Mouse (Mus musculus) CH12.LX (cell line): ENCODE measurements around the gene Nudt16l1. TPM values are rescaled to one million over a fixed set of nuclear protein-coding genes. Genes with fewer than 3 reads are reported as not detected.
A peak's percentile ranks its signal among the peaks of the same experiment; 100 is the strongest.

Experiments used
- DNase-seq: peaks from one replicate; pipeline ENCODE4 v3.0.0-alpha.2; 2013; ENCODE audit errors: extremely low read depth
- H3K27ac ChIP-seq: 2 replicates; pipeline ENCODE4 v1.5.1; 2012; ENCODE audit warnings: low read depth, mild to moderate bottlenecking, control low read depth, moderate library complexity; ENCODE audit not compliant: insufficient read depth
- H3K27me3 ChIP-seq: replicated peaks from 2 replicates; pipeline ENCODE3; 2012; ENCODE audit warnings: inconsistent platforms
- H3K36me3 ChIP-seq, 2 experiments: replicated peaks in 1 of 2; 2 replicates each; pipeline versions ENCODE3 to v1.6.1; 2012; ENCODE audit warnings: inconsistent platforms in 1 of 2, low read length in 1 of 2, mild to moderate bottlenecking in 1 of 2, mixed read lengths in 1 of 2, moderate library complexity in 1 of 2; ENCODE audit not compliant: control insufficient read depth in 1 of 2, insufficient read depth in 1 of 2
- H3K4me1 ChIP-seq, 2 experiments: 2 replicates each; pipeline ENCODE4 v1.6.1; 2012; ENCODE audit warnings: inconsistent platforms in 1 of 2, moderate library complexity in 1 of 2; ENCODE audit not compliant: insufficient read depth in 2 of 2, control insufficient read depth in 1 of 2
- H3K4me2 ChIP-seq: 2 replicates; pipeline ENCODE4 v1.6.1; 2012; ENCODE audit warnings: low read depth, mild to moderate bottlenecking, control low read depth; ENCODE audit not compliant: poor library complexity, insufficient read depth, severe bottlenecking
- H3K4me3 ChIP-seq, 3 experiments: fragments of 150-350 bp in 1 of 3; sonication (generic) in 1 of 3; replicated peaks in 1 of 3; 2 replicates each; pipeline versions ENCODE3 to v1.5.1; 2011 to 2012; ENCODE audit warnings: low read depth in 2 of 3, low read length in 2 of 3, mild to moderate bottlenecking in 2 of 3, moderate library complexity in 2 of 3, control low read depth in 1 of 3, improper control_type of control experiment in 1 of 3, inconsistent platforms in 1 of 3, mixed read lengths in 1 of 3; ENCODE audit not compliant: poor library complexity in 1 of 3
- H3K79me2 ChIP-seq: replicated peaks from 2 replicates; pipeline ENCODE4 v1.6.1; 2012; ENCODE audit warnings: mild to moderate bottlenecking, moderate library complexity; ENCODE audit not compliant: control insufficient read depth, poor library complexity, insufficient read depth, severe bottlenecking; ENCODE audit errors: extremely low read depth
- H3K9ac ChIP-seq: 2 replicates; pipeline ENCODE4 v1.6.1; 2012; ENCODE audit warnings: low read depth, mild to moderate bottlenecking, control low read depth, moderate library complexity; ENCODE audit not compliant: insufficient read depth
- H3K9me3 ChIP-seq: replicated peaks from 2 replicates; pipeline ENCODE3; 2012; ENCODE audit warnings: low read length, inconsistent platforms, mixed read lengths
- BHLHE40 ChIP-seq: IDR thresholded peaks from 2 replicates; pipeline ENCODE4 v1.6.1; 2011; ENCODE audit warnings: mild to moderate bottlenecking, low read depth, low read length, improper control_type of control experiment
- CHD2 ChIP-seq: IDR thresholded peaks from 2 replicates; pipeline ENCODE4 v1.6.1; 2011; ENCODE audit warnings: low read length, improper control_type of control experiment
- E2F4 ChIP-seq: IDR thresholded peaks from 2 replicates; pipeline ENCODE4 v1.6.1; 2011; ENCODE audit warnings: low read depth, low read length, improper control_type of control experiment; ENCODE audit not compliant: insufficient replicate concordance
- ELF1 ChIP-seq: IDR thresholded peaks from 2 replicates; pipeline ENCODE4 v1.6.1; 2014; ENCODE audit warnings: low read depth, mild to moderate bottlenecking, inconsistent platforms, low read length, improper control_type of control experiment
- EP300 ChIP-seq: IDR thresholded peaks from 2 replicates; pipeline ENCODE4 v1.6.1; 2011; ENCODE audit warnings: low read length, improper control_type of control experiment
- ETS1 ChIP-seq: conservative IDR thresholded peaks from 2 replicates; pipeline ENCODE4 v1.6.1; 2012; ENCODE audit warnings: low read depth, mild to moderate bottlenecking, inconsistent platforms, low read length, improper control_type of control experiment, moderate library complexity
- GABPA ChIP-seq: IDR thresholded peaks from 2 replicates; pipeline ENCODE4 v1.6.1; 2012; ENCODE audit warnings: low read depth, low read length, improper control_type of control experiment, inconsistent platforms; ENCODE audit not compliant: insufficient replicate concordance
- HCFC1 ChIP-seq: IDR thresholded peaks from 2 replicates; pipeline ENCODE4 v1.6.1; 2012; ENCODE audit warnings: low read depth, mild to moderate bottlenecking, inconsistent platforms, low read length, improper control_type of control experiment
- JUN ChIP-seq: IDR thresholded peaks from 2 replicates; pipeline ENCODE4 v1.6.1; 2011; ENCODE audit warnings: low read depth, mild to moderate bottlenecking, low read length, improper control_type of control experiment, moderate library complexity; ENCODE audit not compliant: insufficient read depth
- MAFK ChIP-seq: IDR thresholded peaks from 2 replicates; pipeline ENCODE4 v1.6.1; 2011; ENCODE audit warnings: low read length, improper control_type of control experiment; ENCODE audit not compliant: insufficient replicate concordance
- MAX ChIP-seq: IDR thresholded peaks from 2 replicates; pipeline ENCODE4 v1.6.1; 2011; ENCODE audit warnings: low read length, improper control_type of control experiment
- MAZ ChIP-seq: IDR thresholded peaks from 2 replicates; pipeline ENCODE4 v1.6.1; 2012; ENCODE audit warnings: low read depth, mild to moderate bottlenecking, inconsistent platforms, low read length, improper control_type of control experiment, moderate library complexity
- MEF2A ChIP-seq: IDR thresholded peaks from 2 replicates; pipeline ENCODE4 v1.6.1; 2014; ENCODE audit warnings: low read depth, mild to moderate bottlenecking, inconsistent platforms, low read length, improper control_type of control experiment, borderline replicate concordance
- MXI1 ChIP-seq: IDR thresholded peaks from 2 replicates; pipeline ENCODE4 v1.6.1; 2011; ENCODE audit warnings: mild to moderate bottlenecking, low read depth, low read length, improper control_type of control experiment
- MYC ChIP-seq: IDR thresholded peaks from 2 replicates; pipeline ENCODE4 v1.6.1; 2011; ENCODE audit warnings: low read depth, mild to moderate bottlenecking, improper control_type of control experiment, low read length
- NELFE ChIP-seq: IDR thresholded peaks from 2 replicates; pipeline ENCODE4 v1.6.1; 2011; ENCODE audit warnings: low read depth, low read length, improper control_type of control experiment
- POLR2A ChIP-seq: IDR thresholded peaks from 2 replicates; pipeline ENCODE4 v1.6.1; 2011; ENCODE audit warnings: low read depth, mild to moderate bottlenecking, improper control_type of control experiment, low read length
- POLR2AphosphoS2 ChIP-seq: IDR thresholded peaks from 2 replicates; pipeline ENCODE4 v1.6.1; 2011; ENCODE audit warnings: low read depth, low read length, improper control_type of control experiment
- RAD21 ChIP-seq: IDR thresholded peaks from 2 replicates; pipeline ENCODE4 v1.6.1; 2011; ENCODE audit warnings: low read depth, mild to moderate bottlenecking, low read length, improper control_type of control experiment, moderate library complexity
- SMC3 ChIP-seq: IDR thresholded peaks from 2 replicates; pipeline ENCODE4 v1.6.1; 2011; ENCODE audit warnings: low read depth, low read length, improper control_type of control experiment
- TCF12 ChIP-seq: IDR thresholded peaks from 2 replicates; pipeline ENCODE4 v1.6.1; 2014; ENCODE audit warnings: low read depth, mild to moderate bottlenecking, inconsistent platforms, low read length, improper control_type of control experiment
- USF1 ChIP-seq: IDR thresholded peaks from 2 replicates; pipeline ENCODE4 v1.6.1; 2014; ENCODE audit warnings: low read depth, mild to moderate bottlenecking, inconsistent platforms, low read length, improper control_type of control experiment
- ZKSCAN1 ChIP-seq: IDR thresholded peaks from 2 replicates; pipeline ENCODE4 v1.6.1; 2012; ENCODE audit warnings: low read depth, inconsistent platforms, low read length, improper control_type of control experiment, borderline replicate concordance
- dilution Hi-C: fragments of 300-500 bp; cut with MboI; formaldehyde crosslinking; loops from 2 replicates; pipeline ENCODE4 v1.14.3; 2020; ENCODE audit warnings: low sequenced_read_pairs; ENCODE audit not compliant: extremely low pct_unique_long_range_greater_than_20kb, extremely low pct_ligation_motif_present
- in situ Hi-C: fragments of 300-500 bp; cut with MboI; formaldehyde crosslinking; loops from 3 replicates; pipeline ENCODE4 v1.14.3; 2019; ENCODE audit warnings: low sequenced_read_pairs, low pct_ligation_motif_present, low pct_unique_long_range_greater_than_20kb, mixed read lengths
- polyA plus RNA-seq: library from polyadenylated mRNA; unstranded; fragments of >175 nt; gene quantifications from 2 replicates; pipeline ENCODE4 v1.2.1, GENCODE M21; 2012; ENCODE audit warnings: low read depth; ENCODE audit not compliant: insufficient read length
- total RNA-seq, 2 experiments: library from RNA; depleted of rRNA; stranded (reverse); fragments of 300-350 nt in 1 of 2; fragments of >200 nt in 1 of 2; gene quantifications; 2 replicates each; pipeline ENCODE4 v1.2.3; 2012 to 2014

Gene Nudt16l1
- total RNA-seq (2012; rRNA removed) (65.7 and 66.1 TPM in 2 replicates), total RNA-seq (2014; rRNA removed) (32.8 and 36.3 TPM in 2 replicates), polyA plus RNA-seq (94.9 and 101 TPM in 2 replicates)

DNA sequence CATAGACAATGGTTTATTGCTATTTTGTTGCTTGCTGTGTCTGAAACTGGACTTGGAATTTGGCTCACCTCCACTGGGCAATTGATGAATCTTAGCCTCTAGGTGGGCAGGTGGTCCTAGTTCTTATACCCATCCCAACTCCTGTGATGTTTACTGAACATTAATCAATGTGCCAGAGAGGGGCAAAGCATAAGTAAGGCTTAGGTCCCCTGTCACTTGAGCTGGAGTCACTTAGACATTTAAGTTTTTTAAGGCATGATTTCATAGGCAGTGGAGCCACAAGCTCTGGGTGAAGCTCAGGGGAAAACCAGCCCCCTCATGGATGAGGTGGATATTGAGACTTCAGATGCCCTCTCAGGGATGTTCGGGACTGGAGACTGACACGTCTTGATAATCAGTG lies at the start of gene Nudt16l1:
Gene Nudt16l1 (plus strand): TSS at position 301 of the 400 bp plus-strand sequence.
- Histone ChIP-seq H3K36me3 (peaks cover 53 to 80% of the 10 kb centered on the region in 2 experiments), H3K4me1 (peaks cover 8 to 23% of the 10 kb centered on the region in 2 experiments), H3K79me2 (peaks cover 13% of the 10 kb centered on the region), H3K9ac (peak within 1 kb of the TSS; percentile 80), H3K4me3 (peak within 1 kb of the TSS; percentile 74 to 98 (median 87)), H3K27me3 (no peaks in the 10 kb centered on the region), H3K9me3 (no peaks in the 10 kb centered on the region), H3K27ac (peak within 1 kb of the TSS; percentile 43), H3K4me2 (peak within 1 kb of the TSS; percentile 60)
- TF ChIP-seq TCF12, result no peak
- no peak for TF ChIP-seq USF1
- no peak for TF ChIP-seq MAZ
- TF ChIP-seq MXI1, result no peak
- TF ChIP-seq ETS1, result no peak
- no peak for TF ChIP-seq RAD21
- TF ChIP-seq NELFE, result no peak
- no peak for TF ChIP-seq HCFC1
- no peak for TF ChIP-seq CHD2
- no peak for TF ChIP-seq ELF1
- no peak for TF ChIP-seq MAFK
- TF ChIP-seq MAX, result no peak
- no peak for TF ChIP-seq EP300
- no peak for TF ChIP-seq SMC3
- TF ChIP-seq POLR2AphosphoS2, result no peak
- no peak for TF ChIP-seq GABPA
- TF ChIP-seq POLR2A, result no peak
- TF ChIP-seq MEF2A, result no peak
- TF ChIP-seq E2F4, result no peak
- TF ChIP-seq JUN, result no peak
- in situ Hi-C loops (no loop called here), dilution Hi-C loops (no loop called here)
- DNase-seq, result no peak

DNA sequence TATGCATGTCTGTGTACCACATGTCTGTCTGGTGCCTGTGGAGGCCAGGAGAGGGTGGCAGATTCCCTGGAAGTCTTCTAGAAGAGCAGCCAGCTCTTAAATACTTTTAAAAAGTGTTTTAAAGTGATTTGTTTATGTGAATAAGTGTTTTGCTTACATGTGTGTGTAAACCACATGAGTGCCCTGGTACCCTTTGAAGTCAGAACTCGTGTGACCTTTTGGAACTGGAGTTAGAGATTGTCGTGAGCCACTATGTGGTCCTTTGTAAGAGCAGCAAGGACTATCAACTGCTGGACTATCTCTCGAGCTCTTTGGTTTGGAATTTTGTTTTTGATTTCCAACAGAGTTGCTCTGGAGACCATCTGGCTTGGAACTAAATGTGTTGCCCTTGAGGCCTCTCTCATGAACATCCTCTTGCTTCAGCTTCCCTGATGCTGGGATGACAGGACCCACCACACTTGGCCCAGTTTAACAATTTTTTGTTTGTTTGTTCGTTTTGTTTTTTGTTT lies 48.3 kb upstream of the Nudt16l1 start:
- peaks cover 2% of the 10 kb centered on the region; the same call in 1 of the 2 replicates for H3K79me2 ChIP-seq
- no peaks in the 10 kb centered on the region for H3K27me3 ChIP-seq
- TF ChIP-seq ZKSCAN1 (no peak), SMC3 (no peak), MYC (no peak), JUN (no peak), ETS1 (no peak), POLR2AphosphoS2 (no peak), BHLHE40 (no peak), MAFK (no peak)
- dilution Hi-C loops, result no loop called here
- H3K36me3 ChIP-seq, result peaks cover 0 to 3% of the 10 kb centered on the region in 2 experiments
- no peak for DNase-seq
- H3K27ac ChIP-seq, result no peak overlapping the region
- H3K9me3 ChIP-seq, result no peaks in the 10 kb centered on the region
- no peak overlapping the region for H3K4me2 ChIP-seq
- H3K4me3 ChIP-seq, result no peak overlapping the region
- H3K4me1 ChIP-seq, result peaks cover 4 to 34% of the 10 kb centered on the region in 2 experiments
- no peak overlapping the region for H3K9ac ChIP-seq
- in situ Hi-C loops, result no loop called here
